Mouse (Mus musculus) midbrain, postnatal 0 days (tissue): ENCODE results near the gene Rrp1. TPM values are rescaled to one million over a fixed set of nuclear protein-coding genes. Genes with fewer than 3 reads are reported as not detected.
A peak's percentile ranks its signal among the peaks of the same experiment; 100 is the strongest.

ENCODE experiments used
- ATAC-seq: fragments of 200-750 bp; cut with Nextera tagmentation; 2 replicates; pipeline ENCODE4 v1.8.0; 2017; ENCODE audit warnings: moderate number of reproducible peaks, mild to moderate bottlenecking, moderate TSS enrichment, moderate library complexity; ENCODE audit not compliant: low FRiP score
- DNase-seq: peaks from one replicate; pipeline ENCODE4 v3.0.0-alpha.2; 2015; ENCODE audit warnings: low spot score
- H3K27ac ChIP-seq: fragments of 300-500 bp; sonication (generic); 2 replicates; pipeline ENCODE4 v1.5.1; 2014; ENCODE audit warnings: low read depth, mild to moderate bottlenecking, low read length, mixed read lengths
- H3K27me3 ChIP-seq: fragments of 300-500 bp; sonication (generic); 2 replicates; pipeline ENCODE4 v1.6.1; 2014; ENCODE audit warnings: low read length, control low read depth, mixed read lengths; ENCODE audit not compliant: insufficient read depth
- H3K36me3 ChIP-seq: fragments of 300-500 bp; sonication (generic); 2 replicates; pipeline ENCODE4 v1.6.1; 2014; ENCODE audit warnings: low read length, control low read depth, mixed read lengths; ENCODE audit not compliant: insufficient read depth
- H3K4me1 ChIP-seq: fragments of 300-500 bp; sonication (generic); 2 replicates; pipeline ENCODE4 v1.6.1; 2014; ENCODE audit warnings: mild to moderate bottlenecking, control low read depth, antibody characterized with exemption, low read length, mixed read lengths; ENCODE audit not compliant: insufficient read depth
- H3K4me2 ChIP-seq: fragments of 300-500 bp; sonication (generic); 2 replicates; pipeline ENCODE4 v1.6.1; 2014; ENCODE audit warnings: low read depth, mild to moderate bottlenecking, low read length, mixed read lengths; ENCODE audit not compliant: poor library complexity, severe bottlenecking
- H3K4me3 ChIP-seq: fragments of 300-500 bp; sonication (generic); 2 replicates; pipeline ENCODE4 v1.5.1; 2014; ENCODE audit warnings: low read depth, mild to moderate bottlenecking, low read length, moderate library complexity
- H3K9ac ChIP-seq: fragments of 300-500 bp; sonication (generic); replicated peaks from 2 replicates; pipeline ENCODE4 v1.6.1; 2014; ENCODE audit warnings: mild to moderate bottlenecking, low read length, moderate library complexity, mixed read lengths; ENCODE audit not compliant: poor library complexity, severe bottlenecking
- H3K9me3 ChIP-seq: fragments of 300-500 bp; sonication (generic); 2 replicates; pipeline ENCODE4 v1.6.1; 2016; ENCODE audit warnings: low read length, control low read depth
- CTCF ChIP-seq: IDR thresholded peaks from 2 replicates; pipeline ENCODE4 v1.5.1; 2016; ENCODE audit warnings: antibody characterized with exemption, mild to moderate bottlenecking
- WGBS: fragments of 180-500 bp; shearing (Covaris S2); extraction: QIAGEN DNeasy Blood & Tissue Kit; methylation state at CpG from one replicate; pipeline ENCODE4 v1.1.7; 2014; 5-methylcytosine and 5-hydroxymethylcytosine counted together
- microRNA-seq: library from miRNA; unstranded; fragments of <30 nt; microRNA quantifications from one replicate; pipeline ENCODE4, GENCODE M21; 2016; ENCODE audit warnings: borderline number of aligned reads
- polyA plus RNA-seq: library from polyadenylated mRNA; unstranded; fragments of >200 nt; fragmentation: Nextera tagmentation; extraction: Ambion mirVana; gene quantifications from 2 replicates; pipeline ENCODE4 v1.2.1, GENCODE M21; 2015
- total RNA-seq: library from RNA; depleted of rRNA; stranded (reverse); fragments of >200 nt; gene quantifications from 2 replicates; pipeline ENCODE4 v1.2.3, GENCODE M21; 2014; rRNA removed

The Rrp1 gene
- total and polyA plus RNA-seq, 2 experiments from 2014 or later = 219 to 462 TPM

- peak overlapping the region; percentile 87 for H3K4me2 ChIP-seq
- no peak for DNase-seq
- TF ChIP-seq CTCF = no peak
Observed at GRCm38 (mm10) chr10:78350796-78351556, 61.9 kb downstream of the Rrp1 start.

More at GRCm38 (mm10) chr10:78350796-78351556, 61.9 kb downstream of the Rrp1 start:
- H3K36me3 ChIP-seq = no peaks in the 10 kb centered on the region
- H3K27ac ChIP-seq = no peak overlapping the region
- peak overlapping the region; percentile 98 for H3K9ac ChIP-seq
- H3K27me3 ChIP-seq = no peaks in the 10 kb centered on the region
- no peak for ATAC-seq
- 15% methylated on average over 6 of the region's 6 CpGs for WGBS
- no peaks in the 10 kb centered on the region for H3K9me3 ChIP-seq
- H3K4me1 ChIP-seq = peaks cover 9% of the 10 kb centered on the region
- H3K4me3 ChIP-seq = peak overlapping the region; percentile 95

Small RNAs within 50 kb of the gene (microRNA-seq; reads per million reads assigned to microRNA genes)
- not detected for gene Mir6410
- 3.4 reads per million, percentile 2 among the genes with 10 or more reads in this experiment for gene Mir6907
- 1.0 reads per million for gene Mir6908

Other genes starting within 250 kb of the Rrp1 start
- gene D10Jhu81e, start 243.3 kb downstream of the Rrp1 start, total RNA-seq = 80.0 and 119 TPM in 2 replicates
- 24.1 and 26.7 TPM in 2 replicates for gene D10Jhu81e, start 243.3 kb downstream of the Rrp1 start, polyA plus RNA-seq
- gene Pwp2, start 227.9 kb downstream of the Rrp1 start, total RNA-seq = 21.9 and 24.5 TPM in 2 replicates
- gene Pwp2, start 227.9 kb downstream of the Rrp1 start, polyA plus RNA-seq = 13.4 and 14.2 TPM in 2 replicates
- gene Trappc10, start 168.4 kb downstream of the Rrp1 start, total RNA-seq = 102 and 129 TPM in 2 replicates
- gene Trappc10, start 168.4 kb downstream of the Rrp1 start, polyA plus RNA-seq = 35.1 and 42.2 TPM in 2 replicates
- gene Agpat3, start 60.6 kb downstream of the Rrp1 start, total RNA-seq = 106 and 137 TPM in 2 replicates
- 91.7 and 96.8 TPM in 2 replicates for gene Agpat3, start 60.6 kb downstream of the Rrp1 start, polyA plus RNA-seq
- 89.2 and 104 TPM in 2 replicates for gene Cstb, start 12.6 kb upstream of the Rrp1 start, total RNA-seq
- 126 and 131 TPM in 2 replicates for gene Cstb, start 12.6 kb upstream of the Rrp1 start, polyA plus RNA-seq
- 73.9 and 74.7 TPM in 2 replicates for gene Pdxk, start 51.9 kb upstream of the Rrp1 start, total RNA-seq
- gene Pdxk, start 51.9 kb upstream of the Rrp1 start, polyA plus RNA-seq = 52.6 and 59.3 TPM in 2 replicates
- gene Olfr1358, start 104.4 kb upstream of the Rrp1 start, total RNA-seq = not detected in 2 replicates
- not detected in 2 replicates for gene Olfr1358, start 104.4 kb upstream of the Rrp1 start, polyA plus RNA-seq
- gene Ilvbl, start 161.3 kb upstream of the Rrp1 start, total RNA-seq = 50.1 and 68.2 TPM in 2 replicates
- 82.1 and 92.3 TPM in 2 replicates for gene Ilvbl, start 161.3 kb upstream of the Rrp1 start, polyA plus RNA-seq
- gene Syde1, start 178.9 kb upstream of the Rrp1 start, total RNA-seq = 6.6 and 6.7 TPM in 2 replicates
- gene Syde1, start 178.9 kb upstream of the Rrp1 start, polyA plus RNA-seq = 3.1 and 3.2 TPM in 2 replicates
- not detected in 2 replicates for gene Olfr1357, start 205.0 kb upstream of the Rrp1 start, total RNA-seq
- not detected in 2 replicates for gene Olfr1357, start 205.0 kb upstream of the Rrp1 start, polyA plus RNA-seq